Mouse (Mus musculus): ENCODE results near the gene Prnp. TPM values are rescaled to one million over a fixed set of nuclear protein-coding genes. Genes with fewer than 3 reads are reported as not detected.
A peak's percentile ranks its signal among the peaks of the same experiment; 100 is the strongest.

The Prnp gene
- total RNA-seq, 4 experiments from 2014 or later, result 135 to 164 (median 149) TPM

GRCm38 (mm10) chr2:131906846-131907245 lies 2.9 kb upstream of the Prnp start:
- peak; percentile 34 for DNase-seq (ENCODE audit: low spot score)

DNA sequence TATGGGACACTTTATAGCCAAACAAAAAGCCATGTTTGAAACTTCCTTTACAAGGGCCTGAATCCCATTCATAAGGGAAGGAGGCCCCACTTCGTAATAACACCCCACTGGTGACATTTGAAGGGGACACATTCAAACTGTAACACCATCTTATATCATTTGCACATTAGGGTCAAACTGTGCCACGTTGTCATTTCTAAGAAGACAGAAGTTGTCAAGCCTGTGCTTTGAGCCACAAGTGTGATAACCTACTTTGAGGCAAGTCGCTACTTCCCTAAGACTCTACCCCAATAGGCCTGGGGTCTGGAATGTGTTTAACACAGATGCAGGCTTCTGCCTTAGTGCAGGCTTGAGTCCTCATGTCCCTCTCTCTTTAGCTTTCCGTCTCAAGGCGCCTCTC lies 2.4 kb upstream of the Prnp start:
- DNase-seq (ENCODE audit: low spot score), result no peak

GRCm38 (mm10) chr2:131908351-131908861 lies 1.3 kb upstream of the Prnp start:
- peak; percentile 28 for DNase-seq (ENCODE audit: low spot score)

GRCm38 (mm10) chr2:131908906-131909305 lies 822 bp upstream of the Prnp start:
- DNase-seq (ENCODE audit: low spot score), result no peak

GRCm38 (mm10) chr2:131910847-131911246 lies 1.1 kb downstream of the Prnp start:
- no peak for DNase-seq (ENCODE audit: low spot score)

GRCm38 (mm10) chr2:131911341-131911740 lies 1.6 kb downstream of the Prnp start:
- no peak for DNase-seq (ENCODE audit: low spot score)

GRCm38 (mm10) chr2:131912526-131913258 lies 3.0 kb downstream of the Prnp start:
- DNase-seq (ENCODE audit: low spot score), result no peak

- DNase-seq (ENCODE audit: low spot score), result no peak
Observed at GRCm38 (mm10) chr2:131932275-131932902, 22.7 kb downstream of the Prnp start.

- DNase-seq (ENCODE audit: low spot score), result no peak
Observed at GRCm38 (mm10) chr2:131933013-131933412, 23.3 kb downstream of the Prnp start.

- DNase-seq (ENCODE audit: low spot score), result peak; percentile 41
Observed at GRCm38 (mm10) chr2:131933598-131933997, 23.9 kb downstream of the Prnp start.

GRCm38 (mm10) chr2:131934243-131934642 lies 24.5 kb downstream of the Prnp start:
- DNase-seq (ENCODE audit: low spot score), result no peak

GRCm38 (mm10) chr2:131935390-131936105 lies 25.8 kb downstream of the Prnp start:
- DNase-seq (ENCODE audit: low spot score), result peak; percentile 67

- DNase-seq (ENCODE audit: low spot score), result no peak
Observed at GRCm38 (mm10) chr2:131936410-131936809, 26.7 kb downstream of the Prnp start.

GRCm38 (mm10) chr2:131939404-131940111 lies 29.8 kb downstream of the Prnp start:
- peak; percentile 47 for DNase-seq (ENCODE audit: low spot score)

- DNase-seq (ENCODE audit: low spot score), result no peak
Observed at GRCm38 (mm10) chr2:131940506-131940905, 30.8 kb downstream of the Prnp start.

- no peak for DNase-seq (ENCODE audit: low spot score)
Observed at GRCm38 (mm10) chr2:131941501-131941900, 31.8 kb downstream of the Prnp start.

GRCm38 (mm10) chr2:131944370-131944769 lies 34.6 kb downstream of the Prnp start:
- no peak for DNase-seq (ENCODE audit: low spot score)

DNA sequence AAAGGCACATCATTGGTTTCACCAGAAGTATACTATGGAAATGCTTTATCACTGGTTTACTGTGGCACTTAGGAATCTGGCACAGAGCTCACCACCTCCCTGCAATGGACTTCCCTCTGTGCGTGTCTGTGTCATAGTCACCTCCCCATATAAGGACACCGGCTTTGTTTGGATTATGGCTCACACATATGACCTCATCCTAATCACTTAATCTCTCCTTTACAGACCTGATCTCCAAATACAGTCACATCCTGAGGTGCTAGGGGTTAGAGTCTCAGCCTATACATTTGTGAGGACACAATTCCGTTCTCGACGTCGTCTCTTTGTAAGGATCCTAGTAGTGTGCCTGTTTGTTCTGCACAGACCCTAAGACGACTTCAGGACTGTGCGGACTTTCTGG lies 35.5 kb downstream of the Prnp start:
- no peak for DNase-seq (ENCODE audit: low spot score)

- DNase-seq (ENCODE audit: low spot score), result no peak
Observed at GRCm38 (mm10) chr2:131945765-131946164, 36.0 kb downstream of the Prnp start.

- DNase-seq (ENCODE audit: low spot score), result no peak
Observed at GRCm38 (mm10) chr2:131946351-131946750, 36.6 kb downstream of the Prnp start.

DNA sequence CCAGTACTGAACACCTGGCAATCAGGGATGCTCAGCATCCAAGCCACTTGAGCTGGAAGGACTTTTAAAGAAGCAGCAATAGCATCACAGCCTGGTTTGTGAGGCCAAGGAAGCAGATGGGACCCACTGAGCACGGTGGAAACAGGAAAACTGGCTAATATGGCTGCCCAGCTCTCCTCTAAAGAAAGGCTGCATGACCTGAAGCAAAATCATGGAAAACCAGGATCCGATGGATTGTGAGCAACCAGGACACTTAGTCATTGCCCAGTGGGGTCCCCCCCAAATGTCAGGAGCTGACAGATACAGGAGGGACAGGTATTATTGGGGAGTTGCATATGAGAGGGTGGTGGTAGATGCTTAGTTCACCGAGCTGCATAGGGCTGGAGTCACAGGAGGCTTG lies 38.4 kb downstream of the Prnp start:
- no peak for DNase-seq (ENCODE audit: low spot score)

Data from heart, adult 8-10 months (tissue).